Mouse (Mus musculus) neural tube, embryonic 14.5 days (tissue): ENCODE measurements around the gene Fam243. TPM values are rescaled to one million over a fixed set of nuclear protein-coding genes. Genes with fewer than 3 reads are reported as not detected.

Source experiments
- polyA plus RNA-seq: library from polyadenylated mRNA; unstranded; fragments of >200 nt; fragmentation: Nextera tagmentation; extraction: Ambion mirVana; gene quantifications from 2 replicates; pipeline ENCODE4 v1.2.1, GENCODE M21; 2014

Gene Fam243
- polyA plus RNA-seq, 1 experiment from 2014 or later = not detected

Other genes starting within 250 kb of the Fam243 start
- 0.15 and 0.24 TPM in 2 replicates for gene Kcne2, start 29.1 kb downstream of the Fam243 start, polyA plus RNA-seq
- 58.0 and 62.9 TPM in 2 replicates for gene Smim11, start 20.2 kb downstream of the Fam243 start, polyA plus RNA-seq
- 0.32 and 0.37 TPM in 2 replicates for gene Kcne1, start 38.0 kb upstream of the Fam243 start, polyA plus RNA-seq
- 70.6 and 76.7 TPM in 2 replicates for gene Rcan1, start 149.4 kb upstream of the Fam243 start, polyA plus RNA-seq
- gene Clic6, start 164.3 kb upstream of the Fam243 start, polyA plus RNA-seq = 0.15 and 0.24 TPM in 2 replicates